Mouse (Mus musculus): ENCODE data around the gene Mgme1. TPM values are rescaled to one million over a fixed set of nuclear protein-coding genes. Genes with fewer than 3 reads are reported as not detected.

The Mgme1 gene
- polyA plus RNA-seq, 2 experiments: 11.4 to 17.2 TPM

DNA sequence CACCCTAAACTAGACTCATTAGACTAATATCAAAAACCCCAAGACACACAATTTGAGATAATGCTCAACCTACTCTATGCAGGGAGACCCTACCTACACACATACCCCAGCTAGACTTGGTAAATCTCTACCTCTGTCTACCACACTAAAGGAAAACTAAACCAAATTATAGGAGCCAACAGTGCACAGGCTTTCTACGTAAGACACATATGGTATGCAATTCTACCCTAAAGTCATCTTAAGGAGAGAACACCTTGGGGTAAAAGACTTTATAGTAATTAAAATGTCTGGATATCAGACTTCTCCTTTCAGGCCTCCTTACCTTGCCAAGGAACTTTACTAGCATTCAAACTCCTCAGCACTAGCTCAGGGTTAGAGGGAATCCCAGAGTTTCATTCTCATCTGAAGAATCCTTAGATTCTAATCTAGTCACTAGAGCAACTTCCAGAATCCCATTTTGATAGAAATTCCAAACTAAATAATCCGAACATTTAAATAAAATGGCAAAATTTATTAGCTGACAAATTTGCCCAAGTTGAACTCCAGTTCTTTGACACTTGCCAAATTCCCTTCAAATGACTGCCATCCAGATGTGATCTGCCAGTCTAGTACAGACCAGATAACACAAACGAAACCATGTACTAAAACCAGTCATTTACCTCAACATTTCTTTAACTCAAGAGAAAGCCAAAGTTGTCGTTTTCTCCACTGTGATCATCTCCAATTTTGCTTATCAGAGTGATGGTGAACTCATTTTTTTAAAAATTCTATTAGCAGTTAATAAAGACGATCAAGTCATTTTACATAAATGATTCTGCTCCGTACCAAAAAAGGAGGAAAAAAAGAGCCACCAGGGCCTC is 1.8 kb upstream of the Mgme1 start:
- ATAC-seq (ENCODE audit: low FRiP score, low read depth) (no peak), DNase-seq (ENCODE audit: low spot score) (no peak)
- Histone ChIP-seq H3K4me2 (replicated peaks; ENCODE audit: low read depth, low read length, severe bottlenecking) (peak overlapping the region; percentile 75), H3K9me3 (ENCODE audit: control insufficient read depth, low read length) (no peaks in the 10 kb centered on the region), H3K27me3 (ENCODE audit: control insufficient read depth, insufficient read depth, low read length) (no peaks in the 10 kb centered on the region), H3K4me1 (ENCODE audit: control insufficient read depth, insufficient read depth, low read length) (peaks cover 17% of the 10 kb centered on the region), H3K36me3 (ENCODE audit: control insufficient read depth, insufficient read depth, low read length) (no peaks in the 10 kb centered on the region), H3K9ac (ENCODE audit: low read depth, low read length, severe bottlenecking) (peak overlapping the region; percentile 97), H3K4me3 (replicated peaks; ENCODE audit: low read length) (peak overlapping the region; percentile 87), H3K27ac (replicated peaks; ENCODE audit: low read depth, low read length) (no peak overlapping the region)
- WGBS: 6% methylated on average over 6 of the region's 6 CpGs
- no peak for TF ChIP-seq POLR2A (IDR thresholded peaks at IDR 0.05; ENCODE audit: borderline replicate concordance, extremely low read depth, insufficient read depth, insufficient read length)

DNA sequence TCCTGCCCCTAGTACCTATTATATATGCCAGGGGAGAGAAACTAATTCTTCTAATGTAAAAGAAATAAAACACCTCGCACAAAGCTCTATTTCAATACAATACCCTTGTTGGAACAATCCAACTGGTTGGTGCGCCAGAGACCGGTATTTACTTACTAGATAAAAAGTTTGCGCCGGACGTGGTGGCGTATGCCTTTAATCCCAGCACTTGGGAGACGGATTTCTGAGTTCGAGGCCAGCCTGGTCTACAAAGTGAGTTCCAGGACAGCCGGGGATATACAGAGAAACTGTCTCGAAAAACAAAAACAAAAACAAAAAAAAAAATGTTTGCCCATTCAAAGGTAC is 1.2 kb upstream of the Mgme1 start:
- H3K4me3 ChIP-seq (replicated peaks; ENCODE audit: low read length): peak overlapping the region; percentile 87
- no peaks in the 10 kb centered on the region for H3K36me3 ChIP-seq (ENCODE audit: control insufficient read depth, insufficient read depth, low read length)
- H3K27ac ChIP-seq (replicated peaks; ENCODE audit: low read depth, low read length): no peak overlapping the region
- no peaks in the 10 kb centered on the region for H3K9me3 ChIP-seq (ENCODE audit: control insufficient read depth, low read length)
- WGBS: 2% methylated on average over 11 of the region's 11 CpGs
- H3K9ac ChIP-seq (ENCODE audit: low read depth, low read length, severe bottlenecking): peak overlapping the region; percentile 97
- peaks cover 15% of the 10 kb centered on the region for H3K4me1 ChIP-seq (ENCODE audit: control insufficient read depth, insufficient read depth, low read length)
- TF ChIP-seq POLR2A (IDR thresholded peaks at IDR 0.05; ENCODE audit: borderline replicate concordance, extremely low read depth, insufficient read depth, insufficient read length): no peak
- DNase-seq (ENCODE audit: low spot score): no peak
- peak overlapping the region; percentile 75 for H3K4me2 ChIP-seq (replicated peaks; ENCODE audit: low read depth, low read length, severe bottlenecking)
- H3K27me3 ChIP-seq (ENCODE audit: control insufficient read depth, insufficient read depth, low read length): no peaks in the 10 kb centered on the region
- no peak for ATAC-seq (ENCODE audit: low FRiP score, low read depth)

DNA sequence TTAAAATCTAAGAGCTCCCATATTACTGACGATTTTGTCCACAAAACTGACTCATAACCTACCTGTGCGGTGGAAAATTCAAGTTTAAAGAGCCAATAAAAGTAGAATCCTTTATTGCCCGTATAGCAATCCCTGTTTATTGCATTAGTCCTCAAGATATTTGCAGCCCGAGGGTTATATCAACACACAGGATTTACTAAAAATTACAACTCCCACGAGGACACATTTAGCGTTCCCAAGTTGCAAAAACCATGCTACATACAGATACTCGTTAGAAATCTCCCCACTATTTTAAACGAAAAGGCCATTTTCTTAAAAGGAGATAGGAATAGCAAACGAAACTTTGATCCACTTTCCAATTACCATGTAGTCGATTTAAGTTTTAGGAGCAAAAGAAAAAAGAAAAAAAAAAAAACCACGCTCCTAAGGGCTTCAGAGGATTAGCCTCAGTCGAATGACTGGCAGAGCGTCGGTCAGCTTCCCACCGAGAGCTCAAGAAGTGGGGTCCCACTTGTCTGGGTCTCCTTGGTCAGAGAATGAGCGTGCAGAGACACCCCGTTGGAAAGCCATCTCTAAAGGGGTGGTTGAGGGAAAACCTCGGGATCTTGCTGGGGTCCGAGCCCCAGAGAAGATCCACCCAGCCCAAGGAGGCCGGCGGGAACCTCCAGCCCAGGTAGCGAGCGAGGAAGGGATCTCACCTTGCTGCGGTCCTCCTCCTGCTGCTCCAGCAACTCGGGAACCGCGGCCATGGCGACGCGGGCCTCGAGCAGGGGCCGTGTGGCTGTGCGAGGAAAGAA is 586 bp upstream of the Mgme1 start:
- Histone ChIP-seq H3K36me3 (ENCODE audit: control insufficient read depth, insufficient read depth, low read length) (no peaks in the 10 kb centered on the region), H3K4me3 (replicated peaks; ENCODE audit: low read length) (peak overlapping the region; percentile 87), H3K27ac (replicated peaks; ENCODE audit: low read depth, low read length) (peak overlapping the region; percentile 97), H3K9ac (ENCODE audit: low read depth, low read length, severe bottlenecking) (peak overlapping the region; percentile 97), H3K4me1 (ENCODE audit: control insufficient read depth, insufficient read depth, low read length) (peaks cover 17% of the 10 kb centered on the region), H3K4me2 (replicated peaks; ENCODE audit: low read depth, low read length, severe bottlenecking) (peak overlapping the region; percentile 75), H3K9me3 (ENCODE audit: control insufficient read depth, low read length) (no peaks in the 10 kb centered on the region), H3K27me3 (ENCODE audit: control insufficient read depth, insufficient read depth, low read length) (no peaks in the 10 kb centered on the region)
- TF ChIP-seq POLR2A (IDR thresholded peaks at IDR 0.05; ENCODE audit: borderline replicate concordance, extremely low read depth, insufficient read depth, insufficient read length): no peak
- WGBS: under 1% methylated on average over 25 of the region's 33 CpGs
- ATAC-seq (ENCODE audit: low FRiP score, low read depth) (peak; percentile 1; the same call in 1 of the 2 replicates), DNase-seq (ENCODE audit: low spot score) (no peak)

DNA sequence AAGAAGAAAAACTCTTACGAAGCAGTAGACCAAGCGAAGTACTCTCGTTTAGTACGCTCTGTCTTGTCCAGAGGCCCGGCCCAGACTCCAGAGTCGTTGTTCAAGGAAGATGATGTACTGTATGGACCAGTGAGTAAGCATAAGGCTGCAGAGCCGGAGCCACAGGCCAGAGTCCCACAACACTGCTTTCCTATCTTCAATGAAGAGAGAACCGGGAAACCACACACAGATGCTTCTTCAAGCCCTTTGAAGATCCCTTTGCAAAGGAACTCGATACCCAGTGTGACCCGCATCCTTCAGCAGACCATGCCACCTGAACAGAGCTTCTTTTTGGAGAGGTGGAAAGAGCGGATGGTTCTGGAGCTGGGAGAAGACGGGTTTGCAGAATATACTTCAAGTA is 1.6 kb downstream of the Mgme1 start:
- no peak for DNase-seq (ENCODE audit: low spot score)
- no peak for ATAC-seq (ENCODE audit: low FRiP score, low read depth)
- Histone ChIP-seq H3K27me3 (ENCODE audit: control insufficient read depth, insufficient read depth, low read length) (no peaks in the 10 kb centered on the region), H3K9me3 (ENCODE audit: control insufficient read depth, low read length) (no peaks in the 10 kb centered on the region), H3K36me3 (ENCODE audit: control insufficient read depth, insufficient read depth, low read length) (peaks cover 9% of the 10 kb centered on the region; the same call in 1 of the 2 replicates), H3K4me2 (replicated peaks; ENCODE audit: low read depth, low read length, severe bottlenecking) (no peak overlapping the region), H3K27ac (replicated peaks; ENCODE audit: low read depth, low read length) (no peak overlapping the region), H3K4me1 (ENCODE audit: control insufficient read depth, insufficient read depth, low read length) (peaks cover 17% of the 10 kb centered on the region), H3K9ac (ENCODE audit: low read depth, low read length, severe bottlenecking) (no peak overlapping the region), H3K4me3 (replicated peaks; ENCODE audit: low read length) (no peak overlapping the region)
- 89% methylated on average over 12 of the region's 12 CpGs for WGBS
- TF ChIP-seq POLR2A (IDR thresholded peaks at IDR 0.05; ENCODE audit: borderline replicate concordance, extremely low read depth, insufficient read depth, insufficient read length): no peak

DNA sequence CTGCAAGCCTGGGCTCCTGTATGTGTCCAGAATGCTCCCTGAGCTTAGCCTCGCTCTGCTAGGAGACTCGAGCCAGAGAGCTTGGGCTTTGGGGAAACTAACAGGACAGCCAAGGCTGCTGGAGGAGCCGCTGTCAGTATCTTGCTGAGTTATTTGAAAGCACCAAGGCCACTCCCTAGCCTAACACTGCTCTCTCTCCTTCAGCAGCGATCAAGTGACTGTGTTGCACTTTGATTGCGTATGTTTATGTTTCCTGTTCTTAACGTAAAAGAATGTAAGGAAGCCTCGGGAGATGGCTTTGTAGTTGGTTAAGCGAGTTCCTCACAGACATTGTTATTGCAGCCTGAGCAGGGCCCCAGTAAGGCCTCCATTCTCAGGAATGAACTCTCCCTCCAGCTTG is 4.3 kb downstream of the Mgme1 start:
- H3K9ac ChIP-seq (ENCODE audit: low read depth, low read length, severe bottlenecking): no peak overlapping the region
- DNase-seq (ENCODE audit: low spot score): no peak
- H3K36me3 ChIP-seq (ENCODE audit: control insufficient read depth, insufficient read depth, low read length): peaks cover 26% of the 10 kb centered on the region
- ATAC-seq (ENCODE audit: low FRiP score, low read depth): no peak
- peaks cover 2% of the 10 kb centered on the region; the same call in 1 of the 2 replicates for H3K4me1 ChIP-seq (ENCODE audit: control insufficient read depth, insufficient read depth, low read length)
- H3K4me3 ChIP-seq (replicated peaks; ENCODE audit: low read length): no peak overlapping the region
- H3K4me2 ChIP-seq (replicated peaks; ENCODE audit: low read depth, low read length, severe bottlenecking): no peak overlapping the region
- no peaks in the 10 kb centered on the region for H3K9me3 ChIP-seq (ENCODE audit: control insufficient read depth, low read length)
- WGBS: 31% methylated on average over 8 of the region's 8 CpGs
- H3K27ac ChIP-seq (replicated peaks; ENCODE audit: low read depth, low read length): no peak overlapping the region
- no peak for TF ChIP-seq POLR2A (IDR thresholded peaks at IDR 0.05; ENCODE audit: borderline replicate concordance, extremely low read depth, insufficient read depth, insufficient read length)
- no peaks in the 10 kb centered on the region for H3K27me3 ChIP-seq (ENCODE audit: control insufficient read depth, insufficient read depth, low read length)
